9 mouse cellular contexts compared by ENCODE assay signal in the genomic region with DNA sequence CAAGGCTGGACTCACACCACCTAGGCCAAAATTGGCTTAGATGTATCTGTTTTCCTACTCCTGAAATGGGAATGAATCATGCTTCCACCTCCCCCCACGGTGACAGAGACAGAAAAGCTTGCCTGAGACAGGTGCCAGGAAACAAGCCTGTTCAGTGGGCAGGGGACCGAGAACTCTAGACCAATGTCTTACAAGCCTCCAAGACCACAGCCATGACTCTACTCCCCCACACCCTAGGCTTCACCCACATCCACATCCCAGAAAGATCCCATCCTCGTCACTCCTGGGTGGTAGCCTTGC. TPM values are rescaled to one million over a fixed set of nuclear protein-coding genes. Genes with fewer than 3 reads are reported as not detected.
A peak's percentile ranks its signal among the peaks of the same experiment; 100 is the strongest.
DNase-seq lines count a peak whose midpoint lies in the region; ATAC-seq and TF ChIP-seq lines count a peak whose summit lies in the region.
"Had no signal": no experiment of that assay in that cellular context is flagged by ENCODE, and none has a peak within 500 bp of the region (broad histone marks: within the 10 kb centered on the region; RNA-seq: fewer than 3 reads in every experiment).

No protein-coding gene starts in this region.

- 62% methylated on average over 3 of the region's 3 CpGs for WGBS in liver, embryonic 11.5 days
- WGBS in embryonic facial prominence, embryonic 10.5 days: 72% methylated on average over 3 of the region's 3 CpGs

- no peak overlapping the region for H3K4me3 ChIP-seq in liver, embryonic 11.5 days (ENCODE audit: low read depth, low read length)
- H3K4me3 ChIP-seq in embryonic facial prominence, embryonic 10.5 days: peak overlapping the region; percentile 33; the same call in 1 of the 2 replicates
- no peak overlapping the region for H3K4me3 ChIP-seq in myocyte

- H3K4me1 ChIP-seq in liver, embryonic 11.5 days (replicated peaks; ENCODE audit: control insufficient read depth, insufficient read depth, low read length): peaks cover 16% of the 10 kb centered on the region
- H3K4me1 ChIP-seq in embryonic facial prominence, embryonic 10.5 days: peaks cover 45% of the 10 kb centered on the region

- peak; percentile 36; the same call in 1 of the 2 replicates for ATAC-seq in frontal cortex, adult (ENCODE audit: low TSS enrichment)
- ATAC-seq in liver, embryonic 11.5 days (replicated peaks; ENCODE audit: low FRiP score): no peak

- peaks cover 8% of the 10 kb centered on the region for H3K36me3 ChIP-seq in liver, embryonic 11.5 days (ENCODE audit: control insufficient read depth, insufficient read depth, low read length)
- H3K36me3 ChIP-seq in embryonic facial prominence, embryonic 10.5 days (replicated peaks): peaks cover 88% of the 10 kb centered on the region
- H3K36me3 ChIP-seq in myocyte (ENCODE audit: control insufficient read depth, insufficient read depth): peaks cover 24% of the 10 kb centered on the region

- 0 out of 2 replicates have a peak overlapping the region, but pooled peaks have one; percentile 21 for H3K4me2 ChIP-seq in liver, embryonic 11.5 days
- H3K4me2 ChIP-seq in myocyte (ENCODE audit: low read depth): peak overlapping the region; percentile 80

- DNase-seq in frontal cortex, postnatal 14 days (ENCODE audit: low spot score in 2 of 2): no peak
- DNase-seq in liver, embryonic 11.5 days (ENCODE audit: low spot score): no peak
- no peak for DNase-seq in liver
- DNase-seq in embryonic facial prominence, embryonic 10.5 days (ENCODE audit: low spot score): no peak
- no peak for DNase-seq in layer of hippocampus, postnatal 14 days (ENCODE audit: low spot score in 2 of 2)
- no peak for DNase-seq in kidney, adult 18-20 months

- no peak for TF ChIP-seq POLR2A in myocyte (IDR thresholded peaks at IDR 0.05; ENCODE audit: insufficient read length, low read depth)

- no peak overlapping the region for H3ac ChIP-seq in myocyte (ENCODE audit: control insufficient read depth, insufficient read length)

- no peak overlapping the region for H3K9ac ChIP-seq in liver, embryonic 11.5 days (ENCODE audit: low read depth, low read length)
- H3K9ac ChIP-seq: liver, embryonic 14.5 days had no signal

- 0 out of 2 replicates have a peak overlapping the region, but pooled peaks have one; percentile 35 for H3K27ac ChIP-seq in liver, embryonic 11.5 days (ENCODE audit: low read depth, low read length)
- H3K27ac ChIP-seq in embryonic facial prominence, embryonic 10.5 days (replicated peaks): peak overlapping the region; percentile 89
- H3K27ac ChIP-seq: liver, embryonic 14.5 days had no signal

- H3K27me3 ChIP-seq in liver, embryonic 11.5 days (replicated peaks; ENCODE audit: control insufficient read depth, insufficient read depth, low read length): no peaks in the 10 kb centered on the region
- no peaks in the 10 kb centered on the region for H3K27me3 ChIP-seq in embryonic facial prominence, embryonic 10.5 days (replicated peaks; ENCODE audit: low read depth, poor library complexity, severe bottlenecking)
- H3K27me3 ChIP-seq in myocyte (ENCODE audit: control insufficient read depth, insufficient read depth, insufficient read length): no peaks in the 10 kb centered on the region

- peaks cover 28% of the 10 kb centered on the region for H3K79me2 ChIP-seq in myocyte (ENCODE audit: control insufficient read depth, insufficient read depth)

- H3K9me3 ChIP-seq in liver, embryonic 11.5 days (ENCODE audit: control insufficient read depth, low read length): no peaks in the 10 kb centered on the region
- no peaks in the 10 kb centered on the region for H3K9me3 ChIP-seq in embryonic facial prominence, embryonic 10.5 days

TF ChIP-seq in myocyte, 11 proteins besides CTCF, POLR2A, EP300 and RAD21:
- peak; percentile 5 for TF ChIP-seq POLR2AphosphoS2 (IDR thresholded peaks at IDR 0.05; ENCODE audit: insufficient read length, low read depth)
- TF ChIP-seq MYOD1 (IDR thresholded peaks at IDR 0.05; ENCODE audit: control insufficient read depth in 1 of 3, insufficient read length in 2 of 3, low read depth in 2 of 3): peak in 2 of 3 experiments; percentile 91 to 92
- peak; percentile 12 for TF ChIP-seq TCF3 (IDR thresholded peaks at IDR 0.05; ENCODE audit: insufficient read length, low read depth)
- TF ChIP-seq USF1 (IDR thresholded peaks at IDR 0.05; ENCODE audit: low read depth): no peak
- TF ChIP-seq REST (IDR thresholded peaks at IDR 0.05; ENCODE audit: insufficient read depth, insufficient read length): no peak
- TF ChIP-seq CEBPB (IDR thresholded peaks at IDR 0.05; ENCODE audit: insufficient read depth, poor library complexity, severe bottlenecking): no peak
- peak; percentile 21 to 85 (median 65) for TF ChIP-seq MYOG (IDR thresholded peaks at IDR 0.05; ENCODE audit: control insufficient read depth in 1 of 3, insufficient read depth in 1 of 3, insufficient read length in 2 of 3, low read depth in 2 of 3)
- TF ChIP-seq SRF (IDR thresholded peaks at IDR 0.05; ENCODE audit: control insufficient read depth, insufficient read length, low read depth): no peak
- TF ChIP-seq MAX (IDR thresholded peaks at IDR 0.05; ENCODE audit: low read depth): no peak
- TF ChIP-seq E2F4 (IDR thresholded peaks at IDR 0.05; ENCODE audit: insufficient read depth): no peak
- TF ChIP-seq TCF12 (IDR thresholded peaks at IDR 0.05; ENCODE audit: insufficient read depth, poor library complexity, severe bottlenecking): peak; percentile 86

RNA-seq across cellular contexts. Expression of gene Plxna1, which starts 17.0 kb away (rescaled TPM):
- 7.5 and 7.7 TPM in 2 replicates for polyA plus RNA-seq in liver, embryonic 11.5 days (2014; fragmentation: Nextera tagmentation; extraction: Ambion mirVana)
- 24.9 and 25.5 TPM in 2 replicates for polyA plus RNA-seq in embryonic facial prominence, embryonic 10.5 days (2016; fragmentation: Nextera tagmentation; extraction: Ambion mirVana)
- 64.4 TPM for polyA plus RNA-seq in myocyte (2012; fragmentation: generic; extraction: Trizol)
- 100 to 1,000 TPM; 162 to 166 TPM for total RNA-seq in layer of hippocampus, postnatal 14 days (2021)
